Mouse (Mus musculus) adrenal gland, postnatal 4 days (tissue): ENCODE data around the gene Ptprr. TPM values are rescaled to one million over a fixed set of nuclear protein-coding genes. Genes with fewer than 3 reads are reported as not detected.

Experiments used
- DNase-seq, 2 experiments: peaks; one replicate each; pipeline ENCODE4 v3.0.0; 2021 to 2022; ENCODE audit warnings: low spot score in 2 of 2, mixed read lengths in 2 of 2
- total RNA-seq, 2 experiments: library from RNA; stranded (reverse); gene quantifications; 2 replicates each; pipeline ENCODE4 v1.2.3; 2021

Gene Ptprr
- total RNA-seq, 2 experiments from 2014 or later = 12.1 to 12.9 TPM

- no peak for DNase-seq
These were observed 98.1 kb downstream of the Ptprr start for GRCm38 (mm10) chr10:116115881-116116677.

GRCm38 (mm10) chr10:116117060-116117459 is 99.0 kb downstream of the Ptprr start:
- DNase-seq = no peak

GRCm38 (mm10) chr10:116121463-116121862 is 103.5 kb downstream of the Ptprr start:
- no peak for DNase-seq

GRCm38 (mm10) chr10:116123808-116124207 is 105.8 kb downstream of the Ptprr start:
- no peak for DNase-seq

GRCm38 (mm10) chr10:116125364-116125763 is 107.4 kb downstream of the Ptprr start:
- no peak for DNase-seq

GRCm38 (mm10) chr10:116130401-116130800 is 112.4 kb downstream of the Ptprr start:
- no peak for DNase-seq

GRCm38 (mm10) chr10:116131223-116131622 is 113.2 kb downstream of the Ptprr start:
- no peak for DNase-seq

- no peak for DNase-seq
These were observed 114.2 kb downstream of the Ptprr start for GRCm38 (mm10) chr10:116132233-116132632.

- no peak for DNase-seq
These were observed 117.2 kb downstream of the Ptprr start for GRCm38 (mm10) chr10:116135187-116135586.

- DNase-seq = no peak
These were observed 122.2 kb downstream of the Ptprr start for GRCm38 (mm10) chr10:116140226-116140625.

- no peak for DNase-seq
These were observed 125.7 kb downstream of the Ptprr start for GRCm38 (mm10) chr10:116143684-116144083.

GRCm38 (mm10) chr10:116146091-116146490 is 128.1 kb downstream of the Ptprr start:
- no peak for DNase-seq

GRCm38 (mm10) chr10:116154707-116155106 is 136.7 kb downstream of the Ptprr start:
- no peak for DNase-seq

GRCm38 (mm10) chr10:116156699-116157098 is 138.7 kb downstream of the Ptprr start:
- DNase-seq = no peak

- no peak for DNase-seq
These were observed 144.3 kb downstream of the Ptprr start for GRCm38 (mm10) chr10:116162338-116162737.

GRCm38 (mm10) chr10:116175324-116175883 is 157.4 kb downstream of the Ptprr start:
- DNase-seq = no peak

- no peak for DNase-seq
These were observed 159.6 kb downstream of the Ptprr start for GRCm38 (mm10) chr10:116177390-116178179.

GRCm38 (mm10) chr10:116181235-116181634 is 163.2 kb downstream of the Ptprr start:
- DNase-seq = no peak

GRCm38 (mm10) chr10:116182221-116182620 is 164.2 kb downstream of the Ptprr start:
- DNase-seq = no peak

GRCm38 (mm10) chr10:116183258-116183657 is 165.2 kb downstream of the Ptprr start:
- DNase-seq = no peak

- no peak for DNase-seq
These were observed 173.7 kb downstream of the Ptprr start for GRCm38 (mm10) chr10:116191724-116192123.

- no peak for DNase-seq
These were observed 174.3 kb downstream of the Ptprr start for GRCm38 (mm10) chr10:116192293-116192692.
